Mouse (Mus musculus): ENCODE measurements around the gene Zfp511. TPM values are rescaled to one million over a fixed set of nuclear protein-coding genes. Genes with fewer than 3 reads are reported as not detected.

Zfp511 gene
- polyA plus RNA-seq, 1 experiment = 55.8 TPM

GRCm38 (mm10) chr7:139994202-139994601, 42.0 kb upstream of the Zfp511 start:
- TF ChIP-seq MYOG (IDR thresholded peaks at IDR 0.05; ENCODE audit: control insufficient read depth, extremely low read depth, insufficient read length) (no peak), CTCF (IDR thresholded peaks at IDR 0.05; ENCODE audit: control insufficient read depth, insufficient read depth, insufficient read length) (no peak), USF1 (IDR thresholded peaks at IDR 0.05; ENCODE audit: low read depth) (no peak), MYOD1 (IDR thresholded peaks at IDR 0.05; ENCODE audit: control insufficient read depth, insufficient read length, low read depth) (no peak), CEBPB (IDR thresholded peaks at IDR 0.05; ENCODE audit: low read depth) (no peak), FOSL1 (IDR thresholded peaks at IDR 0.05; ENCODE audit: insufficient read depth, low read length, poor library complexity, severe bottlenecking) (no peak), MAX (IDR thresholded peaks at IDR 0.05) (no peak)
- no peaks in the 10 kb centered on the region for H3K79me3 ChIP-seq (ENCODE audit: low read depth)
- peaks cover 14% of the 10 kb centered on the region for H3K36me3 ChIP-seq (ENCODE audit: control insufficient read depth, insufficient read depth)

GRCm38 (mm10) chr7:139994676-139995075, 41.5 kb upstream of the Zfp511 start:
- no peaks in the 10 kb centered on the region for H3K79me2 ChIP-seq (ENCODE audit: control insufficient read depth, insufficient read depth)
- no peak overlapping the region for H3K4me3 ChIP-seq (ENCODE audit: insufficient read depth, poor library complexity, severe bottlenecking)
- TF ChIP-seq CTCF (IDR thresholded peaks at IDR 0.05; ENCODE audit: control insufficient read depth, insufficient read depth, insufficient read length) (peak; percentile 42), CEBPB (IDR thresholded peaks at IDR 0.05; ENCODE audit: low read depth) (no peak)
- peaks cover 16% of the 10 kb centered on the region for H3K36me3 ChIP-seq (ENCODE audit: control insufficient read depth, insufficient read depth)
- no peaks in the 10 kb centered on the region for H3K27me3 ChIP-seq (ENCODE audit: control insufficient read depth, insufficient read depth, insufficient read length)
- H3ac ChIP-seq (ENCODE audit: control insufficient read depth, insufficient read length, low read depth) = no peak overlapping the region
- H3K79me3 ChIP-seq (ENCODE audit: low read depth) = no peaks in the 10 kb centered on the region

More at GRCm38 (mm10) chr7:139994202-139994601, 42.0 kb upstream of the Zfp511 start:
- Histone ChIP-seq H3K79me2 (ENCODE audit: control insufficient read depth, insufficient read depth) (no peaks in the 10 kb centered on the region), H3ac (ENCODE audit: control insufficient read depth, insufficient read length, low read depth) (no peak overlapping the region), H3K27me3 (ENCODE audit: control insufficient read depth, insufficient read depth, insufficient read length) (no peaks in the 10 kb centered on the region), H3K4me3 (ENCODE audit: insufficient read depth, poor library complexity, severe bottlenecking) (no peak overlapping the region)

- no peak for TF ChIP-seq CTCF (IDR thresholded peaks at IDR 0.05; ENCODE audit: control insufficient read depth, insufficient read depth, insufficient read length)
- no peak for TF ChIP-seq FOSL1 (IDR thresholded peaks at IDR 0.05; ENCODE audit: insufficient read depth, low read length, poor library complexity, severe bottlenecking)
- no peak for TF ChIP-seq MYOD1 (IDR thresholded peaks at IDR 0.05; ENCODE audit: control insufficient read depth, insufficient read length, low read depth)
- no peak for TF ChIP-seq MYOG (IDR thresholded peaks at IDR 0.05; ENCODE audit: control insufficient read depth, extremely low read depth, insufficient read length)
- TF ChIP-seq MAX (IDR thresholded peaks at IDR 0.05) = no peak
- no peak for TF ChIP-seq CEBPB (IDR thresholded peaks at IDR 0.05; ENCODE audit: low read depth)
- TF ChIP-seq USF1 (IDR thresholded peaks at IDR 0.05; ENCODE audit: low read depth) = no peak
- Histone ChIP-seq H3ac (ENCODE audit: control insufficient read depth, insufficient read length, low read depth) (no peak overlapping the region), H3K79me3 (ENCODE audit: low read depth) (no peaks in the 10 kb centered on the region), H3K4me3 (ENCODE audit: insufficient read depth, poor library complexity, severe bottlenecking) (no peak overlapping the region), H3K79me2 (ENCODE audit: control insufficient read depth, insufficient read depth) (no peaks in the 10 kb centered on the region), H3K27me3 (ENCODE audit: control insufficient read depth, insufficient read depth, insufficient read length) (no peaks in the 10 kb centered on the region), H3K36me3 (ENCODE audit: control insufficient read depth, insufficient read depth) (peaks cover 34% of the 10 kb centered on the region)
Observed at GRCm38 (mm10) chr7:139998691-139999350, 37.4 kb upstream of the Zfp511 start.

- no peaks in the 10 kb centered on the region for H3K79me3 ChIP-seq (ENCODE audit: low read depth)
- no peaks in the 10 kb centered on the region for H3K79me2 ChIP-seq (ENCODE audit: control insufficient read depth, insufficient read depth)
- H3K36me3 ChIP-seq (ENCODE audit: control insufficient read depth, insufficient read depth) = peaks cover 45% of the 10 kb centered on the region
- no peak overlapping the region for H3ac ChIP-seq (ENCODE audit: control insufficient read depth, insufficient read length, low read depth)
- H3K27me3 ChIP-seq (ENCODE audit: control insufficient read depth, insufficient read depth, insufficient read length) = no peaks in the 10 kb centered on the region
- no peak overlapping the region for H3K4me3 ChIP-seq (ENCODE audit: insufficient read depth, poor library complexity, severe bottlenecking)
- TF ChIP-seq CEBPB (IDR thresholded peaks at IDR 0.05; ENCODE audit: low read depth) (no peak), MYOD1 (IDR thresholded peaks at IDR 0.05; ENCODE audit: control insufficient read depth, insufficient read length, low read depth) (no peak), FOSL1 (IDR thresholded peaks at IDR 0.05; ENCODE audit: insufficient read depth, low read length, poor library complexity, severe bottlenecking) (no peak), MYOG (IDR thresholded peaks at IDR 0.05; ENCODE audit: control insufficient read depth, extremely low read depth, insufficient read length) (no peak), CTCF (IDR thresholded peaks at IDR 0.05; ENCODE audit: control insufficient read depth, insufficient read depth, insufficient read length) (no peak), MAX (IDR thresholded peaks at IDR 0.05) (no peak), USF1 (IDR thresholded peaks at IDR 0.05; ENCODE audit: low read depth) (no peak)
Observed at GRCm38 (mm10) chr7:140001086-140001740, 35.0 kb upstream of the Zfp511 start.

- Histone ChIP-seq H3ac (ENCODE audit: control insufficient read depth, insufficient read length, low read depth) (no peak overlapping the region), H3K4me3 (ENCODE audit: insufficient read depth, poor library complexity, severe bottlenecking) (no peak overlapping the region), H3K79me3 (ENCODE audit: low read depth) (no peaks in the 10 kb centered on the region), H3K27me3 (ENCODE audit: control insufficient read depth, insufficient read depth, insufficient read length) (no peaks in the 10 kb centered on the region), H3K79me2 (ENCODE audit: control insufficient read depth, insufficient read depth) (no peaks in the 10 kb centered on the region), H3K36me3 (ENCODE audit: control insufficient read depth, insufficient read depth) (peaks cover 35% of the 10 kb centered on the region)
- no peak for TF ChIP-seq CTCF (IDR thresholded peaks at IDR 0.05; ENCODE audit: control insufficient read depth, insufficient read depth, insufficient read length)
- TF ChIP-seq MAX (IDR thresholded peaks at IDR 0.05) = no peak
Observed at GRCm38 (mm10) chr7:140004666-140005065, 31.5 kb upstream of the Zfp511 start.

Data from C2C12 (cell line).